Comparison of ENCODE assay signal across 44 mouse cellular contexts in genomic region chr19:20953874-20954273, GRCm38 (mm10). TPM values are rescaled to one million over a fixed set of nuclear protein-coding genes. Genes with fewer than 3 reads are reported as not detected.
"Had no signal": no experiment of that assay in that cellular context is flagged by ENCODE, and none has a peak within 500 bp of the region (broad histone marks: within the 10 kb centered on the region; RNA-seq: fewer than 3 reads in every experiment).

Tmc1 (minus strand) TSS chr19:20954202.

- H3K27ac ChIP-seq: heart, embryonic 10.5 days; heart, embryonic 13.5 days; heart, embryonic 15.5 days; hindbrain, embryonic 10.5 days; hindbrain, embryonic 12.5 days; hindbrain, embryonic 13.5 days; hindbrain, embryonic 14.5 days; hindbrain, embryonic 15.5 days; hindbrain, postnatal 0 days; intestine, embryonic 15.5 days; kidney, embryonic 15.5 days; kidney, postnatal 0 days; left cerebral cortex, adult 2 months had no signal

- H3K36me3 ChIP-seq: heart, embryonic 10.5 days; heart, embryonic 12.5 days; heart, embryonic 13.5 days; heart, embryonic 15.5 days; hindbrain, embryonic 10.5 days; hindbrain, embryonic 12.5 days; hindbrain, embryonic 13.5 days; hindbrain, embryonic 15.5 days; intestine, embryonic 15.5 days; kidney, embryonic 15.5 days had no signal

- H3K9me3 ChIP-seq: heart, embryonic 15.5 days; hindbrain, embryonic 15.5 days; intestine, embryonic 15.5 days had no signal

- H3K4me1 ChIP-seq: heart, embryonic 10.5 days; heart, embryonic 12.5 days; heart, embryonic 13.5 days; heart, embryonic 15.5 days; hindbrain, embryonic 10.5 days; hindbrain, embryonic 12.5 days; hindbrain, embryonic 13.5 days; hindbrain, embryonic 15.5 days; intestine, embryonic 15.5 days; kidney, embryonic 15.5 days had no signal

- H3K27me3 ChIP-seq: heart, embryonic 12.5 days; heart, embryonic 13.5 days; heart, embryonic 15.5 days; hindbrain, embryonic 12.5 days; hindbrain, embryonic 13.5 days; hindbrain, embryonic 15.5 days; intestine, embryonic 15.5 days; kidney, embryonic 15.5 days had no signal

- H3K4me3 ChIP-seq: heart, embryonic 10.5 days; heart, embryonic 12.5 days; heart, embryonic 13.5 days; heart, embryonic 15.5 days; hindbrain, embryonic 10.5 days; hindbrain, embryonic 12.5 days; hindbrain, embryonic 13.5 days; hindbrain, embryonic 15.5 days; intestine, embryonic 15.5 days; kidney, embryonic 15.5 days; left cerebral cortex, adult 2 months had no signal

- DNase-seq: heart, postnatal 10 days; heart, postnatal 14 days; heart, postnatal 36 days; heart, postnatal 4 days; kidney, adult 11 months; kidney, adult 18-20 months; kidney, adult 2 months; kidney, adult 8-10 months; kidney, adult 9 months; kidney, postnatal 10 days; kidney, postnatal 14 days; kidney, postnatal 25 days; kidney, postnatal 36 days; kidney, postnatal 4 days; layer of hippocampus, postnatal 36 days had no signal

- ATAC-seq: hindbrain, embryonic 16.5 days; hindbrain, postnatal 0 days; inflammation-experienced regulatory T-cells, adult 6 months; intestine, embryonic 15.5 days; intestine, embryonic 16.5 days; intestine, postnatal 0 days had no signal

- H3K4me2 ChIP-seq: heart, embryonic 11.5 days; heart, embryonic 12.5 days; heart, embryonic 13.5 days; heart, embryonic 15.5 days; hindbrain, embryonic 12.5 days; hindbrain, embryonic 13.5 days; hindbrain, embryonic 14.5 days; hindbrain, embryonic 15.5 days; intestine, embryonic 15.5 days; kidney, embryonic 15.5 days had no signal

- H3K9ac ChIP-seq: heart, embryonic 12.5 days; heart, embryonic 13.5 days; heart, embryonic 15.5 days; hindbrain, embryonic 12.5 days; hindbrain, embryonic 13.5 days; hindbrain, embryonic 14.5 days; hindbrain, embryonic 15.5 days; intestine, embryonic 15.5 days; kidney, embryonic 15.5 days had no signal

RNA-seq across cellular contexts. Expression of gene Tmc1, which starts in this region (rescaled TPM):
- total RNA-seq: heart, postnatal 10 days; heart, postnatal 14 days; heart, postnatal 25 days; heart, postnatal 36 days; heart, postnatal 4 days; hematopoietic stem cell, adult 5-6 weeks; layer of hippocampus, adult 18-20 months; layer of hippocampus, adult 8-10 months; layer of hippocampus, postnatal 10 days; layer of hippocampus, postnatal 14 days; layer of hippocampus, postnatal 25 days; layer of hippocampus, postnatal 36 days had no signal
- polyA plus RNA-seq: heart, embryonic 10.5 days; heart, embryonic 12.5 days; heart, embryonic 14.5 days; heart, embryonic 15.5 days; heart, embryonic 16.5 days; heart, postnatal 0 days; hindbrain, embryonic 15.5 days; intestine, postnatal 0 days; kidney, postnatal 0 days had no signal
